Mouse (Mus musculus): ENCODE results near the gene Tmcc3. TPM values are rescaled to one million over a fixed set of nuclear protein-coding genes. Genes with fewer than 3 reads are reported as not detected.

Gene Tmcc3
- total RNA-seq (2021), result 10 to 100 TPM; 24.6 to 34.6 TPM

- intact Hi-C loops (cut with DNase I), result no loop called here
- no peak for DNase-seq (ENCODE audit: low spot score)
Observed at GRCm38 (mm10) chr10:94311511-94312006, at the start of gene Tmcc3. TSS of gene Tmcc3 (plus strand) at chr10:94311949.

GRCm38 (mm10) chr10:94262646-94263045 lies 49.1 kb upstream of the Tmcc3 start:
- no peak for DNase-seq (ENCODE audit: low spot score)
- intact Hi-C loops (cut with DNase I), result no loop called here

GRCm38 (mm10) chr10:94263211-94263610 lies 48.5 kb upstream of the Tmcc3 start:
- no peak for DNase-seq (ENCODE audit: low spot score)
- intact Hi-C loops (cut with DNase I), result no loop called here

- intact Hi-C loops (cut with DNase I), result no loop called here
- no peak for DNase-seq (ENCODE audit: low spot score)
Observed at GRCm38 (mm10) chr10:94265656-94266542, 45.9 kb upstream of the Tmcc3 start.

- no peak for DNase-seq (ENCODE audit: low spot score)
- intact Hi-C loops (cut with DNase I), result no loop called here
Observed at GRCm38 (mm10) chr10:94275321-94275720, 36.4 kb upstream of the Tmcc3 start.

GRCm38 (mm10) chr10:94276511-94276910 lies 35.2 kb upstream of the Tmcc3 start:
- intact Hi-C loops (cut with DNase I), result no loop called here
- no peak for DNase-seq (ENCODE audit: low spot score)

GRCm38 (mm10) chr10:94282179-94282578 lies 29.6 kb upstream of the Tmcc3 start:
- intact Hi-C loops (cut with DNase I), result no loop called here
- DNase-seq (ENCODE audit: low spot score), result no peak

- intact Hi-C loops (cut with DNase I), result no loop called here
- no peak for DNase-seq (ENCODE audit: low spot score)
Observed at GRCm38 (mm10) chr10:94282797-94283196, 29.0 kb upstream of the Tmcc3 start.

GRCm38 (mm10) chr10:94294437-94294836 lies 17.3 kb upstream of the Tmcc3 start:
- intact Hi-C loops (cut with DNase I), result no loop called here
- DNase-seq (ENCODE audit: low spot score), result no peak

GRCm38 (mm10) chr10:94294933-94295750 lies 16.6 kb upstream of the Tmcc3 start:
- intact Hi-C loops (cut with DNase I), result no loop called here
- DNase-seq (ENCODE audit: low spot score), result no peak

- no peak for DNase-seq (ENCODE audit: low spot score)
- intact Hi-C loops (cut with DNase I), result no loop called here
Observed at GRCm38 (mm10) chr10:94295923-94296605, 15.7 kb upstream of the Tmcc3 start.

GRCm38 (mm10) chr10:94298471-94298870 lies 13.3 kb upstream of the Tmcc3 start, which contains the start of gene Gm4792:
TSS of gene Gm4792 (minus strand) at chr10:94298703.
- no peak for DNase-seq (ENCODE audit: low spot score)
- intact Hi-C loops (cut with DNase I), result no loop called here

- intact Hi-C loops (cut with DNase I), result no loop called here
Observed at GRCm38 (mm10) chr10:94299301-94299700, 12.4 kb upstream of the Tmcc3 start.

GRCm38 (mm10) chr10:94304064-94304657 lies 7.6 kb upstream of the Tmcc3 start:
- intact Hi-C loops (cut with DNase I), result no loop called here
- DNase-seq (ENCODE audit: low spot score), result no peak

More at GRCm38 (mm10) chr10:94299301-94299700, 12.4 kb upstream of the Tmcc3 start:
- DNase-seq (ENCODE audit: low spot score), result no peak

- DNase-seq (ENCODE audit: low spot score), result no peak
- intact Hi-C loops (cut with DNase I), result no loop called here
Observed at GRCm38 (mm10) chr10:94305526-94305925, 6.2 kb upstream of the Tmcc3 start.

- intact Hi-C loops (cut with DNase I), result no loop called here
- DNase-seq (ENCODE audit: low spot score), result no peak
Observed at GRCm38 (mm10) chr10:94310499-94311267, 1.1 kb upstream of the Tmcc3 start.

- intact Hi-C loops (cut with DNase I), result no loop called here
- DNase-seq (ENCODE audit: low spot score), result no peak
Observed at GRCm38 (mm10) chr10:94312007-94312715, 412 bp downstream of the Tmcc3 start.

GRCm38 (mm10) chr10:94313146-94313545 lies 1.4 kb downstream of the Tmcc3 start:
- DNase-seq (ENCODE audit: low spot score), result no peak
- intact Hi-C loops (cut with DNase I), result no loop called here
